Comparison of ENCODE assay signal across 13 mouse cellular contexts in the genomic region with DNA sequence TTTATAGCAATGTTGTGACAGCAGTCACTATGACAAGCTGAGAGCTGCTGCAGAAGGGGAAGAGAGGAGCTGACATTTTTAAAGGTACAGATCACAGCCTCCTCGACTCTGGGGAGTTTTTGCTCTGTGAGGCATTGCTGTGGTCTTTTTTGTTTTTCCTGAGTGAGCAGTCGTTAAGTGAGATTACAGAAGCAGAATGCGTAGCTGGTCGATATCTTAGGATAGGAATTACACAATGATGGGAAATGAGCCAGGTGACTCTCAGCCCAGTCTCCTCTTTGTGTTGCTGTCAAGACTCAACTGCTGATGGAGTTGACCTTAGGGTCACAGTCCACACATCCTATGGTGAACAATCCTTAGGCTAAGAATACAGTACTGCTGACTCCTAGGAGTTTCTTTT. TPM values are rescaled to one million over a fixed set of nuclear protein-coding genes. Genes with fewer than 3 reads are reported as not detected.
DNase-seq lines count a peak whose midpoint lies in the region; ATAC-seq and TF ChIP-seq lines count a peak whose summit lies in the region.
"Had no signal": no experiment of that assay in that cellular context is flagged by ENCODE, and none has a peak within 500 bp of the region (broad histone marks: within the 10 kb centered on the region; RNA-seq: fewer than 3 reads in every experiment).

No protein-coding gene starts in this region.

- no peaks in the 10 kb centered on the region for H3K9me3 ChIP-seq in embryonic facial prominence, embryonic 14.5 days (ENCODE audit: control insufficient read depth, low read length)
- H3K9me3 ChIP-seq in embryonic facial prominence, embryonic 10.5 days, result no peaks in the 10 kb centered on the region
- no peaks in the 10 kb centered on the region for H3K9me3 ChIP-seq in lung, embryonic 14.5 days (ENCODE audit: low read depth, low read length)
- H3K9me3 ChIP-seq in heart, postnatal 0 days (replicated peaks; ENCODE audit: control insufficient read depth, low read length), result no peaks in the 10 kb centered on the region
- H3K9me3 ChIP-seq: G1E had no signal

- no peak overlapping the region for H3K4me2 ChIP-seq in embryonic facial prominence, embryonic 14.5 days (ENCODE audit: low read depth, low read length)
- H3K4me2 ChIP-seq in lung, embryonic 14.5 days, result no peak overlapping the region
- H3K4me2 ChIP-seq in heart, postnatal 0 days (ENCODE audit: low read depth, low read length), result no peak overlapping the region

- H3K9ac ChIP-seq in embryonic facial prominence, embryonic 14.5 days (ENCODE audit: low read depth, low read length), result no peak overlapping the region
- H3K9ac ChIP-seq in lung, embryonic 14.5 days, result no peak overlapping the region
- no peak overlapping the region for H3K9ac ChIP-seq in heart, postnatal 0 days (replicated peaks; ENCODE audit: low read depth, low read length)

- no peak overlapping the region for H3K27ac ChIP-seq in embryonic facial prominence, embryonic 14.5 days (replicated peaks; ENCODE audit: low read depth, low read length)
- H3K27ac ChIP-seq in embryonic facial prominence, embryonic 10.5 days (replicated peaks), result no peak overlapping the region
- no peak overlapping the region for H3K27ac ChIP-seq in lung, embryonic 14.5 days (ENCODE audit: low read depth)
- H3K27ac ChIP-seq in heart, postnatal 0 days (ENCODE audit: low read depth), result peak overlapping the region; percentile 65
- H3K27ac ChIP-seq: stomach, postnatal 0 days had no signal

- DNase-seq in embryonic facial prominence, embryonic 14.5 days (ENCODE audit: low spot score), result peak; percentile 32
- DNase-seq in embryonic facial prominence, embryonic 10.5 days (ENCODE audit: low spot score), result no peak
- DNase-seq in lung, embryonic 14.5 days, result peak; percentile 52
- no peak for DNase-seq in lung, postnatal 4 days
- peak; percentile 60 for DNase-seq in heart, postnatal 0 days (ENCODE audit: low spot score)
- DNase-seq in lung, postnatal 36 days, result peak; percentile 57
- no peak for DNase-seq in layer of hippocampus, adult 11-12 months (ENCODE audit: low spot score)
- DNase-seq: B cell, adult 2 months; thymus, postnatal 4 days had no signal

- WGBS in embryonic facial prominence, embryonic 14.5 days, result 52% methylated on average over 4 of the region's 4 CpGs
- 60% methylated on average over 4 of the region's 4 CpGs for WGBS in embryonic facial prominence, embryonic 10.5 days
- WGBS in lung, embryonic 14.5 days, result 28% methylated on average over 4 of the region's 4 CpGs
- WGBS in heart, postnatal 0 days, result 2% methylated on average over 4 of the region's 4 CpGs

- no peak overlapping the region for H3K4me3 ChIP-seq in embryonic facial prominence, embryonic 14.5 days (ENCODE audit: low read depth, low read length)
- H3K4me3 ChIP-seq in embryonic facial prominence, embryonic 10.5 days, result no peak overlapping the region
- H3K4me3 ChIP-seq in lung, embryonic 14.5 days (ENCODE audit: low read depth, low read length), result no peak overlapping the region
- H3K4me3 ChIP-seq in heart, postnatal 0 days (ENCODE audit: low read depth, low read length), result no peak overlapping the region
- H3K4me3 ChIP-seq: erythroblast, embryonic 14.5 days had no signal

- TF ChIP-seq CTCF in lung, embryonic 14.5 days (IDR thresholded peaks at IDR 0.05; ENCODE audit: low read depth), result no peak
- no peak for TF ChIP-seq CTCF in heart, postnatal 0 days (IDR thresholded peaks at IDR 0.05; ENCODE audit: low read depth)

- no peaks in the 10 kb centered on the region for H3K36me3 ChIP-seq in embryonic facial prominence, embryonic 14.5 days (ENCODE audit: control insufficient read depth, insufficient read depth, low read length)
- H3K36me3 ChIP-seq in embryonic facial prominence, embryonic 10.5 days (replicated peaks), result no peaks in the 10 kb centered on the region
- H3K36me3 ChIP-seq in lung, embryonic 14.5 days (ENCODE audit: insufficient read depth), result no peaks in the 10 kb centered on the region
- H3K36me3 ChIP-seq in heart, postnatal 0 days (replicated peaks; ENCODE audit: control insufficient read depth, insufficient read depth, low read length), result no peaks in the 10 kb centered on the region
- H3K36me3 ChIP-seq: G1E had no signal

- no peaks in the 10 kb centered on the region for H3K27me3 ChIP-seq in embryonic facial prominence, embryonic 14.5 days (replicated peaks; ENCODE audit: control insufficient read depth, insufficient read depth, low read length)
- H3K27me3 ChIP-seq in embryonic facial prominence, embryonic 10.5 days (replicated peaks; ENCODE audit: low read depth, poor library complexity, severe bottlenecking), result no peaks in the 10 kb centered on the region
- H3K27me3 ChIP-seq in lung, embryonic 14.5 days (ENCODE audit: insufficient read depth, low read length), result no peaks in the 10 kb centered on the region
- no peaks in the 10 kb centered on the region for H3K27me3 ChIP-seq in heart, postnatal 0 days (ENCODE audit: control insufficient read depth, insufficient read depth, low read length)

- no peaks in the 10 kb centered on the region for H3K4me1 ChIP-seq in embryonic facial prominence, embryonic 14.5 days (ENCODE audit: control insufficient read depth, insufficient read depth, low read length)
- peaks cover 5% of the 10 kb centered on the region for H3K4me1 ChIP-seq in embryonic facial prominence, embryonic 10.5 days
- H3K4me1 ChIP-seq in lung, embryonic 14.5 days (ENCODE audit: insufficient read depth), result 0 out of 2 replicates have a peak, but pooled peaks cover 4% of the 10 kb centered on the region
- peaks cover 10% of the 10 kb centered on the region; the same call in 1 of the 2 replicates for H3K4me1 ChIP-seq in heart, postnatal 0 days (ENCODE audit: control insufficient read depth, insufficient read depth)

- no peak for ATAC-seq in embryonic facial prominence, embryonic 14.5 days (ENCODE audit: low read depth)
- no peak for ATAC-seq in lung, embryonic 14.5 days (ENCODE audit: insufficient read depth)
- ATAC-seq in heart, postnatal 0 days (ENCODE audit: insufficient read depth, low read depth), result peak; percentile 75
- no peak for ATAC-seq in erythroid progenitor cell, adult 5-6 weeks (replicated peaks; ENCODE audit: low FRiP score, poor library complexity, severe bottlenecking)

- peak; percentile 81 for TF ChIP-seq EP300 in heart, postnatal 0 days (IDR thresholded peaks at IDR 0.05; ENCODE audit: low read depth)

RNA-seq across cellular contexts. Expression of gene Med9, which starts 30.0 kb away (rescaled TPM):
- polyA plus RNA-seq in embryonic facial prominence, embryonic 14.5 days (2014; fragmentation: Nextera tagmentation; extraction: Ambion mirVana), result 33.3 and 37.8 TPM in 2 replicates
- 48.3 and 51.5 TPM in 2 replicates for polyA plus RNA-seq in embryonic facial prominence, embryonic 10.5 days (2016; fragmentation: Nextera tagmentation; extraction: Ambion mirVana)
- polyA plus RNA-seq in lung, embryonic 14.5 days (2014; fragmentation: Nextera tagmentation; extraction: Ambion mirVana), result 48.9 and 50.4 TPM in 2 replicates
- total RNA-seq in heart, postnatal 0 days (2014; rRNA removed; ENCODE audit: low replicate concordance), result 29.4 and 33.0 TPM in 2 replicates
- 40.8 and 41.1 TPM in 2 replicates for polyA plus RNA-seq in heart, postnatal 0 days (2015; fragmentation: Nextera tagmentation; extraction: Ambion mirVana)
- 12.2 and 13.3 TPM in 2 replicates for total RNA-seq in erythroid progenitor cell, adult 5-6 weeks (2015; ENCODE audit: low replicate concordance)
- 9.6 and 13.5 TPM in 2 replicates for total RNA-seq in erythroid progenitor cell, adult 5-6 weeks (2017; ENCODE audit: low replicate concordance)

RNA-seq across cellular contexts. Expression of gene Rasd1, which starts 46.7 kb away (rescaled TPM):
- 1.6 and 2.2 TPM in 2 replicates for polyA plus RNA-seq in embryonic facial prominence, embryonic 14.5 days (2014; fragmentation: Nextera tagmentation; extraction: Ambion mirVana)
- polyA plus RNA-seq in embryonic facial prominence, embryonic 10.5 days (2016; fragmentation: Nextera tagmentation; extraction: Ambion mirVana), result 2.1 and 2.4 TPM in 2 replicates
- 1.7 and 2.2 TPM in 2 replicates for polyA plus RNA-seq in lung, embryonic 14.5 days (2014; fragmentation: Nextera tagmentation; extraction: Ambion mirVana)
- total RNA-seq in heart, postnatal 0 days (2014; rRNA removed; ENCODE audit: low replicate concordance), result 0.08 and 5.6 TPM in 2 replicates
- 10.5 and 12.2 TPM in 2 replicates for polyA plus RNA-seq in heart, postnatal 0 days (2015; fragmentation: Nextera tagmentation; extraction: Ambion mirVana)
- total RNA-seq in erythroid progenitor cell, adult 5-6 weeks (2015; ENCODE audit: low replicate concordance), result not detected in 2 replicates
- not detected in 2 replicates for total RNA-seq in erythroid progenitor cell, adult 5-6 weeks (2017; ENCODE audit: low replicate concordance)
- polyA plus RNA-seq: erythroblast, embryonic 14.5 days; G1E had no signal

Comparison
In these comparisons a context has a peak if more than half of its experiments do, and no peak if none do; other contexts are left out.
1. DNase-seq: peak in embryonic facial prominence, embryonic 14.5 days (single experiment), lung, embryonic 14.5 days (single experiment), heart, postnatal 0 days (single experiment) and lung, postnatal 36 days (single experiment); none in embryonic facial prominence, embryonic 10.5 days (single experiment), lung, postnatal 4 days (0 of 2) and layer of hippocampus, adult 11-12 months (single experiment).